In genomic region chr6:125155262-125155661, GRCm38 (mm10) we compare ENCODE assay signal across 13 mouse cellular contexts.
"Had no signal": no experiment of that assay in that cellular context is flagged by ENCODE, and none has a peak within 500 bp of the region (broad histone marks: within the 10 kb centered on the region; RNA-seq: fewer than 3 reads in every experiment).

No protein-coding gene starts in this region.

- H3K4me1 ChIP-seq: limb, embryonic 12.5 days; lung, embryonic 15.5 days had no signal

- H3K27me3 ChIP-seq: limb, embryonic 12.5 days; lung, embryonic 15.5 days; midbrain, embryonic 15.5 days; neural tube, embryonic 13.5 days had no signal

- ATAC-seq: midbrain, embryonic 15.5 days had no signal

- H3K27ac ChIP-seq: limb, embryonic 12.5 days; lung, embryonic 15.5 days; macrophage; midbrain, embryonic 15.5 days; neural tube, embryonic 13.5 days had no signal

- H3K4me3 ChIP-seq: limb, embryonic 12.5 days; lung, embryonic 15.5 days; midbrain, embryonic 15.5 days; neural tube, embryonic 13.5 days had no signal

- H3K9ac ChIP-seq: limb, embryonic 12.5 days; lung, embryonic 15.5 days; midbrain, embryonic 15.5 days; neural tube, embryonic 13.5 days had no signal

- H3K9me3 ChIP-seq: limb, embryonic 12.5 days; lung, embryonic 15.5 days; midbrain, embryonic 15.5 days; neural tube, embryonic 13.5 days had no signal

- DNase-seq: kidney, adult 18-20 months; layer of hippocampus, adult 9-11 months; layer of hippocampus, postnatal 36 days; lung, postnatal 14 days; right cerebral cortex, postnatal 4 days; spleen, adult 18-20 months; thymus, adult 18-20 months; thymus, postnatal 14 days had no signal

- H3K4me2 ChIP-seq: limb, embryonic 12.5 days; lung, embryonic 15.5 days; midbrain, embryonic 15.5 days; neural tube, embryonic 13.5 days had no signal
